Mouse (Mus musculus) liver, adult 2 months (tissue): Measurements from ENCODE around the gene Cfap126. TPM values are rescaled to one million over a fixed set of nuclear protein-coding genes. Genes with fewer than 3 reads are reported as not detected.
A peak's percentile ranks its signal among the peaks of the same experiment; 100 is the strongest.
"Not testable (repeated sequence)": the region's sequence is repeated elsewhere in the genome, so short reads cannot be mapped to it uniquely, and the experiment has no call there.

Source experiments
- DNase-seq: peaks from one replicate; pipeline ENCODE4 v3.0.0-alpha.2; 2011; ENCODE audit warnings: low read depth, low spot score; ENCODE audit errors: extremely low read depth
- H3K27ac ChIP-seq: fragments of 200-500 bp; replicated peaks from 2 replicates; pipeline ENCODE4 v1.5.1; 2012; ENCODE audit warnings: low read depth, mild to moderate bottlenecking, control low read depth, inconsistent platforms, low read length; ENCODE audit not compliant: insufficient read depth
- H3K27me3 ChIP-seq: fragments of 200-500 bp; 2 replicates; pipeline ENCODE4 v1.6.1; 2012; ENCODE audit warnings: mild to moderate bottlenecking, moderate library complexity, low read length, inconsistent platforms; ENCODE audit not compliant: control insufficient read depth, insufficient read depth
- H3K36me3 ChIP-seq: fragments of 200-500 bp; 2 replicates; pipeline ENCODE4 v1.6.1; 2012; ENCODE audit warnings: low read length, inconsistent platforms; ENCODE audit not compliant: control insufficient read depth, insufficient read depth
- H3K4me1 ChIP-seq: fragments of 200-500 bp; 2 replicates; pipeline ENCODE4 v1.6.1; 2011; ENCODE audit warnings: low read length; ENCODE audit not compliant: control insufficient read depth, insufficient read depth
- H3K4me3 ChIP-seq: fragments of 200-500 bp; 2 replicates; pipeline ENCODE4 v1.5.1; 2011; ENCODE audit warnings: low read depth, mild to moderate bottlenecking, control low read depth, low read length, moderate library complexity; ENCODE audit not compliant: insufficient read depth
- H3K79me2 ChIP-seq: fragments of 200-500 bp; 2 replicates; pipeline ENCODE4 v1.6.1; 2012; ENCODE audit warnings: inconsistent platforms, mild to moderate bottlenecking, low read length, moderate library complexity; ENCODE audit not compliant: control insufficient read depth, insufficient read depth
- H3K9ac ChIP-seq: fragments of 200-500 bp; 2 replicates; pipeline ENCODE4 v1.6.1; 2012; ENCODE audit warnings: low read depth, mild to moderate bottlenecking, control low read depth, inconsistent platforms, low read length
- CTCF ChIP-seq: fragments of 200-500 bp; IDR thresholded peaks from 2 replicates; pipeline ENCODE4 v1.5.1; 2011; ENCODE audit warnings: low read depth, low read length, control low read depth
- POLR2A ChIP-seq: fragments of 200-500 bp; IDR thresholded peaks from 2 replicates; pipeline ENCODE4 v1.6.1; 2011; ENCODE audit warnings: low read length, control low read depth; ENCODE audit not compliant: insufficient read depth; ENCODE audit errors: extremely low read depth
- WGBS: fragments of 180-500 bp; shearing (Covaris S2); methylation state at CpG from one replicate; pipeline ENCODE4 v1.1.7; 2018; 5-methylcytosine and 5-hydroxymethylcytosine counted together
- polyA plus RNA-seq: library from polyadenylated mRNA; depleted of rRNA; stranded (reverse); fragments of >200 nt; gene quantifications from 2 replicates; pipeline ENCODE4 v1.2.3, GENCODE M21; 2012
- total RNA-seq: library from RNA; depleted of rRNA; stranded (reverse); fragments of >200 nt; gene quantifications from 2 replicates; pipeline ENCODE4 v1.2.3, GENCODE M21; 2014

The Cfap126 gene
- total and polyA plus RNA-seq, 2 experiments = 0.37 to 3.5 TPM

GRCm38 (mm10) chr1:171085718-171086117 lies 28.0 kb upstream of the Cfap126 start:
- Histone ChIP-seq H3K27me3 (peaks cover 6% of the 10 kb centered on the region), H3K36me3 (no peaks in the 10 kb centered on the region), H3K27ac (no peak overlapping the region), H3K4me1 (no peaks in the 10 kb centered on the region), H3K9ac (no peak overlapping the region), H3K4me3 (no peak overlapping the region), H3K79me2 (no peaks in the 10 kb centered on the region)
- no peak for TF ChIP-seq POLR2A
- TF ChIP-seq CTCF = no peak
- 4% methylated on average over 26 of the region's 26 CpGs for WGBS
- DNase-seq = no peak

GRCm38 (mm10) chr1:171088237-171088869 lies 25.4 kb upstream of the Cfap126 start:
- H3K4me1 ChIP-seq, H3K9ac ChIP-seq, H3K79me2 ChIP-seq, H3K4me3 ChIP-seq, H3K27me3 ChIP-seq, DNase-seq, H3K27ac ChIP-seq, H3K36me3 ChIP-seq: not testable (repeated sequence)
- 8% methylated on average over 10 of the region's 10 CpGs for WGBS

- no peaks in the 10 kb centered on the region for H3K79me2 ChIP-seq
- H3K9ac ChIP-seq = no peak overlapping the region
- H3K4me3 ChIP-seq = no peak overlapping the region
- no peak for DNase-seq
- no peak overlapping the region for H3K27ac ChIP-seq
- no peaks in the 10 kb centered on the region for H3K36me3 ChIP-seq
- H3K4me1 ChIP-seq = no peaks in the 10 kb centered on the region
- no peak for TF ChIP-seq CTCF
- no peak for TF ChIP-seq POLR2A
- H3K27me3 ChIP-seq = peaks cover 6% of the 10 kb centered on the region
- 90% methylated on average over 1 of the region's 1 CpGs for WGBS
Measured at GRCm38 (mm10) chr1:171089891-171090290, 23.8 kb upstream of the Cfap126 start.

- peaks cover 2% of the 10 kb centered on the region for H3K27me3 ChIP-seq
- no peaks in the 10 kb centered on the region for H3K79me2 ChIP-seq
- 30% methylated on average over 2 of the region's 2 CpGs for WGBS
- H3K27ac ChIP-seq = no peak overlapping the region
- H3K4me1 ChIP-seq = no peaks in the 10 kb centered on the region
- TF ChIP-seq CTCF (no peak), POLR2A (no peak)
- no peak overlapping the region for H3K9ac ChIP-seq
- H3K36me3 ChIP-seq = no peaks in the 10 kb centered on the region
- H3K4me3 ChIP-seq = no peak overlapping the region
- DNase-seq = peak; percentile 55
Measured at GRCm38 (mm10) chr1:171090761-171091160, 23.0 kb upstream of the Cfap126 start.

- no peaks in the 10 kb centered on the region for H3K79me2 ChIP-seq
- no peak overlapping the region for H3K27ac ChIP-seq
- H3K36me3 ChIP-seq = no peaks in the 10 kb centered on the region
- H3K9ac ChIP-seq = no peak overlapping the region
- 76% methylated on average over 4 of the region's 4 CpGs for WGBS
- H3K4me3 ChIP-seq = no peak overlapping the region
- no peak for TF ChIP-seq POLR2A
- no peak for TF ChIP-seq CTCF
- no peaks in the 10 kb centered on the region for H3K27me3 ChIP-seq
- DNase-seq = no peak
- no peaks in the 10 kb centered on the region for H3K4me1 ChIP-seq
Measured at GRCm38 (mm10) chr1:171094424-171094823, 19.3 kb upstream of the Cfap126 start.

GRCm38 (mm10) chr1:171096110-171096964 lies 17.4 kb upstream of the Cfap126 start:
- Histone ChIP-seq H3K27me3 (no peaks in the 10 kb centered on the region), H3K36me3 (no peaks in the 10 kb centered on the region), H3K27ac (no peak overlapping the region), H3K4me3 (no peak overlapping the region), H3K79me2 (no peaks in the 10 kb centered on the region), H3K9ac (no peak overlapping the region), H3K4me1 (no peaks in the 10 kb centered on the region)
- 24% methylated on average over 10 of the region's 10 CpGs for WGBS
- TF ChIP-seq CTCF (no peak), POLR2A (no peak)
- DNase-seq = no peak
